Mouse (Mus musculus) kidney, adult 18-20 months (tissue): Measurements from ENCODE around the gene Cidec.

ENCODE experiments used
- DNase-seq: peaks from one replicate; pipeline ENCODE4 v3.0.0; 2021

Gene Cidec

DNA sequence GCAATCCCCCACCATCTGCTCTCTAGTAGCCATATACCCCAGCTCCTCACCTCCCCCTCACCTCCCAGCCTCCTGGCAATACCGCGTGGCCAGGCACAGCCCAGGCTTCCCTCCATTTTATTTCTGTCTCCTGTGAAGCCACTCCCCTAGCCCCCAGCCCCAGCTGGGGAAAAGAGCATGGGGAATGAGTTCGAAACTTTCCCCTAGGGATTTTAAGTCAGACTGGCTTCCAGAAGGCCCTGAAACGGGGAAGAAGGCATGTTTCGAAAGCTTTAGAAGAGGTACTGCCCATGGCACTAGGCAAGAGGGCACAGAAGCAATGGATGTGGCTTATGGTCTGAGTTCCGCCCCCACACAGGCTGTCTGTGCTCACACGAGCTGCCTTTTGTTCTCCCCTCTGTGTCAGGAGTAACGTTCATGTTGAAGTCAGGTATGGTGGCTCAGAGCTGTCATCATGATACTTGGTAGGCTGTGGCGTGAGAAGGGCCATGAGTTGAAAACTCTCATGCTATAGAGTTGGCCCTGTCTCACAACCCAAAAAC, at the start of gene Cidec:
TSS of gene Cidec (minus strand) at position 97 of the 542 bp plus-strand sequence.
- DNase-seq = no peak

- DNase-seq = no peak
Measured at GRCm38 (mm10) chr6:113483729-113484128, 48.2 kb upstream of the Cidec start.

- DNase-seq = peak; percentile 95
Measured at GRCm38 (mm10) chr6:113483100-113483615, 47.6 kb upstream of the Cidec start, which contains the start of gene Creld1. Gene Creld1, plus strand, starts transcription at chr6:113483297.

DNA sequence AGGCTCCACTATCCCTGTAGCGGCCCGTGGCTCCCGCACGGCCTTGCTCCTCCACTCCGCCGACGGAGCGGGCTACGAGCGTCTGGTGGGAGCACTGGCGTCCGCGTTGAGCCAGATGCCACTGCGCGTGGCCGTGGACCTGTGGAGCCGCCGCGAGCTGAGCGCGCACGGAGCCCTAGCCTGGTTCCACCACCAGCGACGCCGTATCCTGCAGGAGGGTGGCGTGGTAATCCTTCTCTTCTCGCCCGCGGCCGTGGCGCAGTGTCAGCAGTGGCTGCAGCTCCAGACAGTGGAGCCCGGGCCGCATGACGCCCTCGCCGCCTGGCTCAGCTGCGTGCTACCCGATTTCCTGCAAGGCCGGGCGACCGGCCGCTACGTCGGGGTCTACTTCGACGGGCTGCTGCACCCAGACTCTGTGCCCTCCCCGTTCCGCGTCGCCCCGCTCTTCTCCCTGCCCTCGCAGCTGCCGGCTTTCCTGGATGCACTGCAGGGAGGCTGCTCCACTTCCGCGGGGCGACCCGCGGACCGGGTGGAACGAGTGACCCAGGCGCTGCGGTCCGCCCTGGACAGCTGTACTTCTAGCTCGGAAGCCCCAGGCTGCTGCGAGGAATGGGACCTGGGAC, 47.0 kb upstream of the Cidec start:
- DNase-seq = peak; percentile 66

- peak; percentile 60 for DNase-seq
Measured at GRCm38 (mm10) chr6:113480555-113481373, 45.2 kb upstream of the Cidec start.

- DNase-seq = peak; percentile 30
Measured at GRCm38 (mm10) chr6:113478906-113479305, 43.3 kb upstream of the Cidec start.

DNA sequence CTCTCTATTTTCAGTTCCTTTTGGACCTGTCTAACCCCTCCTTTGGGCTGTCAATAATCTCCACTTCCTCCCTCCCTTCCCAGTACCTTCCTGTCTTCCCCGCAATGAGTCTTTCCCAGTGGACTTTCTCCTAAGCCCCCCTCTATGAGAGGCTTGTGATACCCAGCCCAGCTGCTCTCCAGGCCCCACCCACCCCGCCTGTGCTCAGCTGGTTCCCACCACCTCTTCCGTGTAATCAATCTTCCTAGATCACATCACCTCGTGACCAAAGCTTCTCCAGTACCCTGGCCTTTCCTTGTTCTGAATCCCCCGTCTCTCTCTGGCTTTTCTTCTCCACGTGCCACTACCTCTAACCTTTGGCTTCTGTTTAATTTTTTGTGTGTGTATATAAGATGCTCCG, 41.8 kb upstream of the Cidec start:
- no peak for DNase-seq

DNA sequence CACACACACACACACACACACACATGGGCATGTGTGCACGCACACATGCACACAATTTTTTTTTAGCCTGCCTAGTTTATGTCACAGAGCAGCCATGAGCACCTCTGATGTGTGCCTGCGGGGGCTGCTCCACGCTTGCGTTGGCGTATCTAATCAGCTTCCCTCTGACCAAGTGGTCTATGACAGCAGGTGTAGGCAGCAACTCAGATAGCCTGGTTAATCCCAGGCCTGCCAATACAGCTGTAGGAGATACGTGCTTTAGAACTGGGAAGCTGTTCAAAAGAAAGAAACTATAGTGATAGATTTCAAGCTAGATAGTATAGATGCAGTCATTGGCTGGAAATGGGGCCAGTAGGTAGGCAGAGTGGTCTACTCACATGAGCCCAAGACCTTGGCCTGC, 38.2 kb upstream of the Cidec start:
- no peak for DNase-seq

DNA sequence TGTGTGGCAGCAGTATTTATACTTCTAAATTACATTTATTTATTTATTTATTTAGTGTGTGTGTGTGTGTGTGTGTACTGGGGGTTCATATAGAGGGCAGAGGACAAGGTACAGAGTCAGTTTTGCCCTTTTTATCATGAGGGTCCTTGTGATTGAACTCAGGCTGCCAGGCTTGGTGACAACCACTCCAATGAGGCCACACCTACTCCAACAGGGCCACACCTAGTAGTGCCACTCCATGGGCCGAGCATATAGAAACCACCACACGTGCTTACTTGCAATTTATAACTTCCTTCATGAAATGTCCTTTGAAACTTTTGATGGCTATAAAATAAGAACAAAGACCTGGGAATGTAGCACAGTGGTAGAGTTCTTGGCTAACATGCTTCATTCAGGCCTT, 37.7 kb upstream of the Cidec start:
- no peak for DNase-seq

GRCm38 (mm10) chr6:113472061-113472460, 36.5 kb upstream of the Cidec start:
- no peak for DNase-seq

DNA sequence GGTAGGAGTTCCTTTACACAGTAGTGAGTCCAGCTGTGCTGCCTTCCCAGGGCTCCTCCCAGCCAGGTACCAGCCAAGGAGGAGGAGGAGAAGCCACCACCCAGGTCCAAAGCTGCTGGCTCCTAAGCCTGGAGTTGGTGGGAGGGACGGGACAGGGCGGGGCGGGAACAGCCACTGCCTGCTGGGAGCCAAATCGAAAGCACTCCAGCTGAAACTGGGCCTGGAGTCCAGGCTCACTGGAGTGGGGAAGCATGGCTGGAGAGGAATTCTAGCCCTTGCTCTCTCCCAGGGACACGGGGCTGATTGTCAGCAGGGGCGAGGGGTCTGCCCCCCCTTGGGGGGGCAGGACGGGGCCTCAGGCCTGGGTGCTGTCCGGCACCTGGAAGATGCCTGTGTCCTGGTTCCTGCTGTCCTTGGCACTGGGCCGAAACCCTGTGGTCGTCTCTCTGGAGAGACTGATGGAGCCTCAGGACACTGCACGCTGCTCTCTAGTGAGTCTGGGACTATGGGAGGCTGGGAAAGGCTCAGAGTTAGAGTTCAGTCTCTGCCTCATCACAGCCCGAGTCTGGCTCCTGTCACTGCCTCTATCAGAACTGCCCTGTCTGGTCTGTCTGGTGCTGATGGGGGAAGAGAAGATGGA, 35.9 kb upstream of the Cidec start, which contains the start of gene Il17rc:
TSS of gene Il17rc (plus strand) at position 131 of the 640 bp plus-strand sequence.
- peak; percentile 76 for DNase-seq

- DNase-seq = peak; percentile 86
Measured at GRCm38 (mm10) chr6:113469432-113469831, 33.9 kb upstream of the Cidec start.

DNA sequence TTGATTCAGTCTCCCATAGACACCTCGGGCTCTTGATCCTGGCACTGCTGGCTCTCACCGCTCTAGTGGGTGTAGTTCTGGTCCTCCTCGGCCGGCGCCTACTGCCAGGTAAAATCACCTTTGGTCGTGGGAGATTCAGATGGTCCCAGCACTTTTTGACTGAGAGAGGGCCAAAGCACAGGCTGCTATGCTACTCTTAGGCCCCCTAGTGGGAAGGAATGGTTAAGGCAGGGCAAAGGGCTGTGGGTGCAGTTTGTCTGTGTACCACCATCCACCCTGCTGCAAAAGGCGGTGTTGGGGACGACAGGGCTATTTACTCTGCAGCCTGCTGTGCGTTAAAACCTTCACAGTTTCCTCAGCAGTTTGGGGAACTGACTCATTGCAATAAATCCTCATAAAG, 33.5 kb upstream of the Cidec start:
- peak; percentile 80 for DNase-seq

DNA sequence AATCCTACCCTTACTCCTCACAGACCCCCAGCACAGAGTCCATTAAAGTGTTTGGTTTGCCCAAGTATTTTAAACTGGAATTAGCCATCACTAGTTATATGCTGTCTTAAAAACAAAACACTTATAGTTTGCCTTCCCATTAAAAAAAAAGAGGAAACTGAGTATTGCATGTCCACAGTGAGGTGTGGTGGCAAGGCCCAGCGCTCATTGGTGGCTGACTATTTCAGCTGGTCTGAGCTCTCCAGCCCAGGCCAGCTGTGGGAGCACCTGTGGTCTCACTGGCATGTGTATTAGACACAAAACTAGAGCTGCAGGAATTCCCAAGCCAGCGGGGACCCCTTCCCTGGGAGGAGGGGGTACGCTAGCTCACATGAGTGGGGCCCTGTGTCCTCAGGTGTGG, 33.0 kb upstream of the Cidec start:
- DNase-seq = no peak

GRCm38 (mm10) chr6:113465602-113466001, 30.0 kb upstream of the Cidec start:
- no peak for DNase-seq

- no peak for DNase-seq
Measured at GRCm38 (mm10) chr6:113464040-113464439, 28.5 kb upstream of the Cidec start.

DNA sequence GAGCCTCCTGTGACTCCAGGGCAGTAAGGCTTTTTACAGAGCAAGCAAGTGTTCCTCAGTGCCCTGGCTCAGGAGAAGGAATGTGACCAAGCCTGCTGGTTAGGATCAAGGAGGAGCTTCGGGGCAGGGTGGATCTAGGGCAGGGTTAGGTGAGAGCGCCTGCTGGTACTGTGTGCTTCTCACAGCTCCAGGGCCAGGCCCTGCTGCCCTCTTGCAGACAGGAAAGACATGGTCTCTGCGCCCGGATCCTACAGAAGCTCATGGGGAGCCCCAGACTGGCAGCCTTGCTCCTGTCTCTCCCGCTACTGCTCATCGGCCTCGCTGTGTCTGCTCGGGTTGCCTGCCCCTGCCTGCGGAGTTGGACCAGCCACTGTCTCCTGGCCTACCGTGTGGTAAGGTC, 23.1 kb upstream of the Cidec start:
- peak; percentile 59 for DNase-seq

- no peak for DNase-seq
Measured at GRCm38 (mm10) chr6:113457952-113458534, 22.5 kb upstream of the Cidec start, which contains the start of gene Il17re. Gene Il17re, plus strand, starts transcription at chr6:113458484.

DNA sequence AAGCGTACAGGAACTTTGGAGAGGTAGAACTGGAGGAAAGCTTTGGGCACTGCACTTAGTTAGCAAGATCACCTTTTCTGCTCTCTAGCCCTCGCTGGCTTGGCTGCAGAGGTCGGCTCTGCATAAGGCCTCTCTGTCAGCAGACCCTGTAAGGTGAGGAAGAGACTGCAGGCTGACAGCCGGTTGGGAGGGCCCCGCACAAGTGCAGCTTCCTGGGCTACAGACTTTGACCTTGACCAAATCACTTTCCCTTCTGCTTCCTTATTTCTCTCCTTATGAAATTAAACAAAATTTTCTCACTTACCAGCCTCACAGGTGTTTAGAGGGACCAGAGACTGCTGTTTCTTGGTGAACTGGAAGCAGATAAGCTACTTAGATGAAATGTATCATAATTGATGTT, 19.4 kb upstream of the Cidec start:
- DNase-seq = no peak

DNA sequence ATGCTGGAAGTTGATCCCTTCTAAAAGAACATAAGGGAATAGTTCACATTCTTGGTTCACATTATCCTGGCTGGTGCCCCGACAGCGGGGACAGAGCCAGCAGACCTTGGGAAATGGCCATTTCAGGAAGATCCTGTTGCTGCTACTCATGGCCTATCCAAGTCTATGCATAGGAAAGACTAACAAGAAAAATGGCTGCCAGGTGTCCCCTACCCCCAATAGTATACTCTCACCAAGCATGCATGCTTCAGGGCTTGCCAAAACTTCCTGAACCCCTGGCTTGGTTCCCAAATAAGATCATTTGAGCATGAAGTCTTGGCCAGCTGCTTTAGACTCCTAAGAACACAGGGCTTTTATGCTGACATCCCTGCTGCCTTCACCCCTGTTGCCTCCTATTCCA, 16.3 kb upstream of the Cidec start:
- peak; percentile 40 for DNase-seq

- DNase-seq = no peak
Measured at GRCm38 (mm10) chr6:113447639-113448038, 12.1 kb upstream of the Cidec start.

GRCm38 (mm10) chr6:113444207-113444965, 8.8 kb upstream of the Cidec start:
- peak; percentile 28 for DNase-seq
